Mouse (Mus musculus): ENCODE data around the gene Adsl. TPM values are rescaled to one million over a fixed set of nuclear protein-coding genes. Genes with fewer than 3 reads are reported as not detected.

The Adsl gene
- total and polyA plus RNA-seq, 2 experiments from 2014 or later, result 58.4 to 85.7 TPM

GRCm38 (mm10) chr15:80949431-80949830, 1.1 kb downstream of the Adsl start:
- ATAC-seq (ENCODE audit: low FRiP score), result no peak
- WGBS, result 56% methylated on average over 4 of the region's 4 CpGs
- H3K9ac ChIP-seq (replicated peaks; ENCODE audit: low read length, poor library complexity, severe bottlenecking), result 0 out of 2 replicates have a peak overlapping the region, but pooled peaks have one; percentile 19

DNA sequence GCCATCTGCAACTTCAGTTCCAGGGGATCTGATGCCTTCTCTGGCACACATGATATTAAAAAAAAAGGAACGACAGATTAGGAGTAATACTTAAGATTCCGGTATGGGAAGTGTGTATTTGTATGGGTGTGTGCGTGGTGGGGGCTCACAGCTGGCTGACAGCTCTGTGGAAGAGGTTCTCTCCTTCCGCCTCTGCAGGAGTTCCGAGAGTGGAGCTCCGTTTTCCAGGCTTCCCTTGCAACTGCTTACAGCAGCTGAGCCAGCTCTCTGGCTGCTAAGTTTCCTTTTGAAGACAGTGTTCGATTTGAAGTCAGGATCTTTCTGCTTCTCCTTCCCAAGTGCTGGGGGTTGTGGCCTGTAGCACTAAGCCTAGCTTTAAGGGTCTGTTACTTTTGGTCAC, 1.8 kb downstream of the Adsl start:
- H3K27me3 ChIP-seq (ENCODE audit: insufficient read depth, low read length), result no peaks in the 10 kb centered on the region
- TF ChIP-seq CTCF (IDR thresholded peaks at IDR 0.05), result no peak
- H3K4me2 ChIP-seq (ENCODE audit: low read depth, low read length, poor library complexity, severe bottlenecking), result no peak overlapping the region
- DNase-seq (ENCODE audit: low spot score) (no peak), ATAC-seq (ENCODE audit: low FRiP score) (no peak)
- H3K9me3 ChIP-seq (ENCODE audit: low read length), result no peaks in the 10 kb centered on the region
- no peak overlapping the region for H3K27ac ChIP-seq (ENCODE audit: low read depth, low read length)
- no peak overlapping the region for H3K4me3 ChIP-seq (ENCODE audit: low read depth, low read length)
- peaks cover 18% of the 10 kb centered on the region; the same call in 1 of the 2 replicates for H3K36me3 ChIP-seq (ENCODE audit: insufficient read depth, low read length)
- 90% methylated on average over 7 of the region's 7 CpGs for WGBS
- H3K9ac ChIP-seq (replicated peaks; ENCODE audit: low read length, poor library complexity, severe bottlenecking), result no peak overlapping the region
- H3K4me1 ChIP-seq (ENCODE audit: insufficient read depth, low read length), result peaks cover 4% of the 10 kb centered on the region; the same call in 1 of the 2 replicates

More at GRCm38 (mm10) chr15:80949431-80949830, 1.1 kb downstream of the Adsl start:
- Histone ChIP-seq H3K4me2 (ENCODE audit: low read depth, low read length, poor library complexity, severe bottlenecking) (peak overlapping the region; percentile 68), H3K36me3 (ENCODE audit: insufficient read depth, low read length) (peaks cover 16% of the 10 kb centered on the region; the same call in 1 of the 2 replicates), H3K27me3 (ENCODE audit: insufficient read depth, low read length) (no peaks in the 10 kb centered on the region), H3K27ac (ENCODE audit: low read depth, low read length) (no peak overlapping the region), H3K4me1 (ENCODE audit: insufficient read depth, low read length) (peaks cover 4% of the 10 kb centered on the region; the same call in 1 of the 2 replicates), H3K4me3 (ENCODE audit: low read depth, low read length) (peak overlapping the region; percentile 83), H3K9me3 (ENCODE audit: low read length) (no peaks in the 10 kb centered on the region)
- no peak for TF ChIP-seq CTCF (IDR thresholded peaks at IDR 0.05)
- no peak for DNase-seq (ENCODE audit: low spot score)

DNA sequence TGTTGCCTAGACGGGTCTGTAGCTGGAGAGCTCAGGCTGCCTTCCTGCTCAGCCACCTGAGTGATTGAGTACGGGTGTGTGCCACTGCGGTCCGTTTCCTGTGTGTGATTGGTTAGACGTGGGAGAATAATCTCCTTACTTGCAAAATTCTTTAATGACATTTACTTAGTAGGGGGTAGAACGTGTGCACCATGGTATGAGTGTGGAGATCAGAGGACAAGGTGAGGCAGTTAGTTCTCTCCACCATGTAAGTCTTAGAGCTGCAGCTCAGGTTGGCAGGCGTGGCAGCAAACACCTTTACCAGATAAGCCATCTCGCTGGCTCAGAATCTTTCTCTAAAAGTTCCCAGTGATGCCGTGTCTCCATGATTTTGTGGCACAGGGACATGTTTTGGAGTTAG, 5.7 kb downstream of the Adsl start:
- WGBS, result 95% methylated on average over 9 of the region's 9 CpGs
- Histone ChIP-seq H3K4me1 (ENCODE audit: insufficient read depth, low read length) (peaks cover 4% of the 10 kb centered on the region; the same call in 1 of the 2 replicates), H3K27ac (ENCODE audit: low read depth, low read length) (no peak overlapping the region), H3K4me3 (ENCODE audit: low read depth, low read length) (no peak overlapping the region), H3K4me2 (ENCODE audit: low read depth, low read length, poor library complexity, severe bottlenecking) (no peak overlapping the region), H3K27me3 (ENCODE audit: insufficient read depth, low read length) (no peaks in the 10 kb centered on the region), H3K36me3 (ENCODE audit: insufficient read depth, low read length) (peaks cover 39% of the 10 kb centered on the region), H3K9me3 (ENCODE audit: low read length) (no peaks in the 10 kb centered on the region), H3K9ac (replicated peaks; ENCODE audit: low read length, poor library complexity, severe bottlenecking) (no peak overlapping the region)
- DNase-seq (ENCODE audit: low spot score) (no peak), ATAC-seq (ENCODE audit: low FRiP score) (no peak)
- no peak for TF ChIP-seq CTCF (IDR thresholded peaks at IDR 0.05)

DNA sequence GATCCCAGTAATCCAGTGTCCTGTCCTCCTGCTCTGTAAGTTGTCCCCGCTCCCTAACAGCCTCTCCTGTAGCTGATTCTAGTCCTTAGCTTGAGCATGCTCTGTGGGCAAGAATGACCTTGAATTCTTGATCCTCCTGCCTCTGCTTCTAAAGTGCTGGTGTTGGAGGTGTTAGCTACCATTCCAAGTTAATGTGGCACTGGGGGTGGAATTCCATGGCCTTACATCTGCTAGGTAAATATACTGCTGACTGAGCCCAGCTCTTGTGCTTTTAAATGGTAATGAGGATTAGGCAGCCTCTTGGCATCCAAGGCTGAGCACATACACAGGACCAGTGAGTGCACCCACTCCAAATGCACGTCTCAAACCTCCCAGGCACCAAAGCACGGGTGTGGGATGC, 6.6 kb downstream of the Adsl start:
- 47% methylated on average over 3 of the region's 3 CpGs for whole genome bisulfite sequencing
- no peak for TF ChIP-seq CTCF (IDR thresholded peaks at IDR 0.05)

GRCm38 (mm10) chr15:80955836-80956438, 7.6 kb downstream of the Adsl start:
- no peak overlapping the region for H3K4me2 ChIP-seq (ENCODE audit: low read depth, low read length, poor library complexity, severe bottlenecking)
- TF ChIP-seq CTCF (IDR thresholded peaks at IDR 0.05), result no peak
- ATAC-seq (ENCODE audit: low FRiP score) (no peak), DNase-seq (ENCODE audit: low spot score) (no peak)
- WGBS, result 95% methylated on average over 12 of the region's 12 CpGs
- no peaks in the 10 kb centered on the region for H3K27me3 ChIP-seq (ENCODE audit: insufficient read depth, low read length)
- H3K9ac ChIP-seq (replicated peaks; ENCODE audit: low read length, poor library complexity, severe bottlenecking), result no peak overlapping the region
- H3K36me3 ChIP-seq (ENCODE audit: insufficient read depth, low read length), result peaks cover 52% of the 10 kb centered on the region
- no peaks in the 10 kb centered on the region for H3K9me3 ChIP-seq (ENCODE audit: low read length)
- H3K27ac ChIP-seq (ENCODE audit: low read depth, low read length), result no peak overlapping the region
- H3K4me3 ChIP-seq (ENCODE audit: low read depth, low read length), result no peak overlapping the region
- H3K4me1 ChIP-seq (ENCODE audit: insufficient read depth, low read length), result no peaks in the 10 kb centered on the region

More for the DNA sequence above, 6.6 kb downstream of the Adsl start:
- Histone ChIP-seq H3K27ac (ENCODE audit: low read depth, low read length) (no peak overlapping the region), H3K36me3 (ENCODE audit: insufficient read depth, low read length) (peaks cover 43% of the 10 kb centered on the region), H3K9me3 (ENCODE audit: low read length) (no peaks in the 10 kb centered on the region), H3K9ac (replicated peaks; ENCODE audit: low read length, poor library complexity, severe bottlenecking) (no peak overlapping the region), H3K4me1 (ENCODE audit: insufficient read depth, low read length) (no peaks in the 10 kb centered on the region), H3K4me2 (ENCODE audit: low read depth, low read length, poor library complexity, severe bottlenecking) (no peak overlapping the region), H3K4me3 (ENCODE audit: low read depth, low read length) (no peak overlapping the region), H3K27me3 (ENCODE audit: insufficient read depth, low read length) (no peaks in the 10 kb centered on the region)
- ATAC-seq (ENCODE audit: low FRiP score), result no peak
- DNase-seq (ENCODE audit: low spot score), result no peak

- WGBS, result 91% methylated on average over 1 of the region's 1 CpGs
- H3K9me3 ChIP-seq (ENCODE audit: low read length), result no peaks in the 10 kb centered on the region
- no peaks in the 10 kb centered on the region for H3K4me1 ChIP-seq (ENCODE audit: insufficient read depth, low read length)
- ATAC-seq (ENCODE audit: low FRiP score), result no peak
- DNase-seq (ENCODE audit: low spot score), result no peak
- peaks cover 41% of the 10 kb centered on the region for H3K36me3 ChIP-seq (ENCODE audit: insufficient read depth, low read length)
- no peak for TF ChIP-seq CTCF (IDR thresholded peaks at IDR 0.05)
- H3K4me3 ChIP-seq (ENCODE audit: low read depth, low read length), result no peak overlapping the region
- H3K4me2 ChIP-seq (ENCODE audit: low read depth, low read length, poor library complexity, severe bottlenecking), result no peak overlapping the region
- no peak overlapping the region for H3K27ac ChIP-seq (ENCODE audit: low read depth, low read length)
- H3K9ac ChIP-seq (replicated peaks; ENCODE audit: low read length, poor library complexity, severe bottlenecking), result no peak overlapping the region
- no peaks in the 10 kb centered on the region for H3K27me3 ChIP-seq (ENCODE audit: insufficient read depth, low read length)
Measured at GRCm38 (mm10) chr15:80969371-80969770, 21.1 kb downstream of the Adsl start.
